Mouse (Mus musculus): ENCODE data around the gene Mcm8.

Gene Mcm8

DNA sequence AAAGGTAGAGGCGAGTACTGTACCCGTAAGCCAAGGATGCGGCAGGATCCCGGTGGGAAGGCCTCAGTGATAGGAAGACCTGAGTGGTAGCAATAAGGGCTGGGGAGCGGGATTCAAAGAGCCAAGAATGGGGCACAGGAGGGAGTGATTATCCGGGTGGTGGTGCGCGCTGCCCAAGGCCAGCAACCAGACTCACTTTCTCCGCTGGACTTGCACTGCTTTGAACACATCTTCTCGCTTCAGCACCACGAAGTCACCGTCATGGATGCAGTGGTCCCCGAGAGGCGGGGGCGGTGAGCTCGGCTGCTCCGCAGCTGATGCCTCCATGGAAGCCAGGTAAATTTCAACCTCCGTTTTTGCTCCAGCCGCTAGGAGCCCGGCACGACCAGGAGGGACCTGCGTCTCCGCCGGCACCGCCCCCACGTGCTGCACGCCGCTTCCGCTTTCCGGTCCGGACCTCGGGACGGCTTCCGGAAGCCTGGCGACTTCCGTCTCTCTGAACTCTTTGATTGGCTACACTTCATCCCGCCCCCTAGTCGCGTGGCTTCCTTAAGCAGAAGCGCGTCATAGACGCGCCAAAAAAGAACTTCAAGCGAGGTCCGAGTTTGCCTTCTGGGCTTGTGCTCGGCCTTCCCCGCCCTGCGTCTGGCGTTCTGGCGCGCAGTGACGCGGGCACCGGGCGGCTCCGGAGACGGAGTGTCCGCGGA is at the start of gene Mcm8, which contains the start of gene Trmt6:
TSS of gene Mcm8 (plus strand) at position 534 of the 707 bp plus-strand sequence.
TSS of gene Trmt6 (minus strand) at position 448 of the 707 bp plus-strand sequence.
- DNase-seq (ENCODE audit: low spot score): peak; percentile 88

GRCm38 (mm10) chr2:132770822-132771221 is 45.1 kb upstream of the Mcm8 start:
- DNase-seq (ENCODE audit: low spot score): no peak

- DNase-seq (ENCODE audit: low spot score): no peak
Observed at GRCm38 (mm10) chr2:132780978-132781377, 35.0 kb upstream of the Mcm8 start, which contains the start of gene Chgb. Chgb (plus strand) TSS chr2:132781278.

DNA sequence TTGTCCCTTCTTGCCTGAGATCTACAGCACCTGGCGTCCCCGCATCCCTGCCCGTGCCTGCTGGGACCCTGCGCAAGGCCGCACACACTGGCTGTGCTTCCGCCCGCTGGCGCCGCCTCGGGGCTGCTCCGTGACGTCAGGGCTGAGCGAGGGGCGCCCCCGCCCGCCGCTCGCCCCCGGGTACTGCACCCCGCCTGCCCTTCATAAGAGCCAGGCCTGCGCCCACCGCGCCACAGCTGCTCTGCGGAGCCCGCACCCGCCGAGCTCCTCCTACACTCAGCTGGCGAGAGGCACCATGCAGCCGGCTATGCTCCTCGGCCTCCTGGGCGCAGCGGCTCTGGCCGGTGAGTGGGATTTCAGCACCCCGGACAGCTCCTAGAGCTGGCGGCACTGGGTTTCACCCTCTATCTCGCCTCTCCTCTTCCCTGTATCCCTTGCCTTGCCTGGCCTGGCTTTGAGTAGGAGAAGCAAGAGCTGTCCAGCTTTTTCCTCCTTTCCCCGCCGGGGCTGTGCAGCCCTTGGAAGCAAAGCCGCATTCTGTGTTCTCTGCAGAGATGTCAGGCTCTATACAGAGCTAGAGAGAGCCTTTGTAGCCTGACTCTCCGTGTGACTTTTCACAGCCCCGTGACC is 34.4 kb upstream of the Mcm8 start:
- peak; percentile 95 for DNase-seq (ENCODE audit: low spot score)

DNA sequence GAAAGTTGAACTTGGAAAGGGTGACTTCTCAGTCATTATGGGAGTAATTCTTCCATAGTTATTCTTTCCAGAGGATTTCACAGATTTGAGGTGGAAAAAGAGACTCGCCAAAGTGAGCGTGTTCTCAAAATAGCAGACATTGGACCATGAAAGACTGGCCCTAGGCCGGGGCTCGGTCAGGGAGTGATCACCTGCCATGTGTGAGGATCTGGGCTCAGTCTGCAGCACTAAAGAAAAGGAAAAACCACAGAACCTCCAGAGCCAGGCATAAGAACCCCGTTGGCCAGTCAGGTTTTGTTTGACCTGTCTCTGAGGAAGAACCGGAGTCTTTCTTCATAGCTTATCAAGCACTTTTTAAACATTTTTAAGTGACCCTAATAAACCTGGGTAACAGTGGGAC is 31.9 kb upstream of the Mcm8 start:
- no peak for DNase-seq (ENCODE audit: low spot score)

GRCm38 (mm10) chr2:132793441-132794203 is 22.3 kb upstream of the Mcm8 start:
- no peak for DNase-seq (ENCODE audit: low spot score)

- no peak for DNase-seq (ENCODE audit: low spot score)
Observed at GRCm38 (mm10) chr2:132794204-132794586, 21.7 kb upstream of the Mcm8 start.

DNA sequence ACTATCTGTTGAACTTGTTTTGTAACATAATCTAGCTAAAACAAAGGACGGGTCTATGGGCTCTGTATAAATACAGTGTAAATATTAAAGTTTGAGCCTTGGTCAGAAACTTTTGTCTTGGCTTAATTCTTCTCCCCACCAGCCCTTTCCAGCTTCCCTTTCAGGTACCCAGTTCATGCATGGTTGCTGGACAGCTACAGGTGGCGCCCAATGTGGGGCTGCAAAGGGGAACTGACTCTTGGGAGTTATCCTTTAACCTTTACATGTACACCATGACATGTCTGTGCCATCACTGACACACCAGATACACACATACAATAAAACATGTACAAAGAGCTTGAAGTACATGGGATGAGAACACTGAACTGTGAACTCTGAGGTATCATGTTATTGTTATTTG is 13.0 kb upstream of the Mcm8 start:
- DNase-seq (ENCODE audit: low spot score): no peak

DNA sequence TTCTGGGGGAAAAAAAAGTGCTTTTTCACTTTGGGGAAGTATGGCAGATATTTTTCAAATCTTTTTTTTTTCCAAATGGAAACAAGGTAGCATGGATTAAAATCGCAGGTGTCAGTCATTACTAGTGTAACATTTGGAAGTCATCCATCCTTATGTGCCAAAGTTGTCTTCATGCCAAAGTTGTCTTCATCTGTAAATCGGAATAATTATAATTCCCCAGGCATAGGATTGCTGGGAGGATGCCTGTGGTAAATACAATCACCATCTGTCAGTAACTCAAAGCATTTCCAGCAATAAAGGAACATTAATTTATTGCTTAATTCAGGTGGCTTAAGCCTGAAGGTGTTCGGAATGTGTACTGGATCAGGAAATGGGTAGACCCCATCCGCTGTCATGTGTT is 25.1 kb downstream of the Mcm8 start:
- DNase-seq (ENCODE audit: low spot score): no peak

GRCm38 (mm10) chr2:132846407-132847358 is 30.7 kb downstream of the Mcm8 start, which contains the start of gene Crls1:
Crls1 (plus strand) TSS chr2:132846666.
- peak; percentile 98 for DNase-seq (ENCODE audit: low spot score)

DNA sequence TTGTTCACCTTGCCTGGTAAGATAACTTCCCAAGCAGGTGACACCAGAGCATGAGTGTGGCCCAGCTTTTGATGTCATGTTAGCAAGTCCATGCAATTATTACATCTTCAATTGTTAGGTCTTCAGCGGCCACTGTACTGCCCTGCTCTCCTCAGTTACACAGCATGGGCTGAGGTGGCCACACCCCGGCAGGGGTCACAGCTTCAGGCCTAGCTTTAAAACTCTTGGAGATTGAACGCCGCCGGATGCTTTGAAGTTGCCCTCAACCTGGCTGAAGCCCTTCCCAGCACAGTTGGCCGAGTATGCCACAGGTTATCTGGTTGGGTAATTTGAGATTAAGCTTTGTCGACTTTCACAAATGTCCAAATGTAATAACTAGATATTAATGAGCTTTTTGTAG is 31.6 kb downstream of the Mcm8 start:
- DNase-seq (ENCODE audit: low spot score): no peak

- no peak for DNase-seq (ENCODE audit: low spot score)
Observed at GRCm38 (mm10) chr2:132848361-132848760, 32.4 kb downstream of the Mcm8 start.

- DNase-seq (ENCODE audit: low spot score): no peak
Observed at GRCm38 (mm10) chr2:132849141-132849540, 33.2 kb downstream of the Mcm8 start.

GRCm38 (mm10) chr2:132853051-132853450 is 37.1 kb downstream of the Mcm8 start:
- DNase-seq (ENCODE audit: low spot score): no peak

GRCm38 (mm10) chr2:132856333-132856732 is 40.4 kb downstream of the Mcm8 start:
- no peak for DNase-seq (ENCODE audit: low spot score)

DNA sequence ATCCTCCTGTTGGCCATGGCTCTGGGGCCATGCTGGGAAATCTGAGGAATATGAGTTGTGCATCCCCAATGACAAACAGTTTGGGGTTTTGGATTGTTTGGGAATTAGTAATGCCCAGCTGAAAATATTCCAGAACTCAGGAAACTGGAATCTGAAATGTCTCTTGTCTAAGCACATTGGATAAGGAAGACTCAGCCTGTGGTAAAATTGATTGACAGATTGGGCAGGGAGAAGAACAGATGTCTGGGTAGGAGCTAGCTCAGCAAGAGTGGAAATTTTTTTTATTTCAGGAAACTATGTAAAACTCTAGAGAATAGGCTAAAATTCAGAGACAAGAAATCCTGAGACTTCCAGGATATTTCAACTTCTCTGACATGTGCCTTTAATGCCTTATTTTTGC is 44.5 kb downstream of the Mcm8 start:
- DNase-seq (ENCODE audit: low spot score): no peak

GRCm38 (mm10) chr2:132861456-132861855 is 45.5 kb downstream of the Mcm8 start:
- no peak for DNase-seq (ENCODE audit: low spot score)

- DNase-seq (ENCODE audit: low spot score): no peak
Observed at GRCm38 (mm10) chr2:132863325-132863724, 47.4 kb downstream of the Mcm8 start.

DNA sequence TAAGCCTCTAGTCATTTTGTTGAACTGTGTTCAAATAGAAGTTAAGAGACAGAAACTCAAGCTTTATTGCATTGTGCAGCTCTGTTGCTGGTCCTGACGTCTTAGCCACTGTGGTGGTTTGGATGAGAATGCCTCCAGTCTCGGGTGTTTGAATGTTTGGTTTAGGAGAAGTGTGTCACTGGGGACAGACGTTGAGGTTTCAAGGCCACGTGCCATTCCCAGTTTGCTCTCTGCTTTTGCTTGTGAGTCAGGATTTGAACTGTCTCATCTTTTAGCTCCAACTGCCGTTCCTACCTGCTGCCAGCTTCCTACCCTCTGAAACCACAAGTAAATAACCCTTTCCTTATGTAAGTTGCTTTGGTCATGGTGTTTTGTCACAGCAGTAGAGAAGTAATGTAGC is 51.6 kb downstream of the Mcm8 start:
- no peak for DNase-seq (ENCODE audit: low spot score)

GRCm38 (mm10) chr2:132869682-132870081 is 53.7 kb downstream of the Mcm8 start:
- DNase-seq (ENCODE audit: low spot score): no peak

DNA sequence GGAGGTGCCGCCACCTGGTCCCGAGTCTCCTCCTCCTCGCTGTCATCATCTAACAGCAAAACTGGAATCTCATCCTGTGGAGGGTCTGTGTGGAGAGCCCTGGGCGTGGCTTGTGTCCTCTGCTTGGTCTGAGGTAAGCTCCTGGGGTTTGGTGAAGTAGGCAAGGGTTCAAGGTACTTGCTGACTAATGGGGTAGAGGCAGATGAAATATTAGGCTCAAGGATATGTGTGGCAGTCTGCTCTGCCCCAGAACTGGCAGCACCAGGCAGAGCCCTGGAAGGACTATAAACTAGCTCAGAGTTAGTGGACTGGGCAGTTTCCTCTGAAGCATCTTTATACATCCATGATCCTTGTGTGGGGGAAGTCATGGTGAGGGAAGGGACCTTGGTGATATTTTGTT is 54.3 kb downstream of the Mcm8 start:
- DNase-seq (ENCODE audit: low spot score): no peak

- no peak for DNase-seq (ENCODE audit: low spot score)
Observed at GRCm38 (mm10) chr2:132871663-132872062, 55.7 kb downstream of the Mcm8 start.

Data from ovary, postnatal 36 days (tissue).